Mouse (Mus musculus) embryonic stem cell, embryonic (primary cell): ENCODE measurements around the gene Ddr2.

Experiments
- CTCF ChIA-PET, 4 experiments: fragments of 300-600 bp in 2 of 4; fragments of 350-600 bp in 2 of 4; sonication (Branson Sonifier 250); formaldehyde crosslinking; loops; one replicate each; lab custom pipeline; 2022; ENCODE audit warnings: inconsistent platforms in 2 of 4; lab: Charles Lee
- POLR2A ChIA-PET, 4 experiments: fragments of 300-600 bp in 2 of 4; fragments of 350-600 bp in 2 of 4; sonication (Branson Sonifier 250); formaldehyde crosslinking; loops; one replicate each; lab custom pipeline; 2022; ENCODE audit warnings: antibody characterized with exemption in 4 of 4, inconsistent platforms in 1 of 4; lab: Charles Lee

The Ddr2 gene

DNA sequence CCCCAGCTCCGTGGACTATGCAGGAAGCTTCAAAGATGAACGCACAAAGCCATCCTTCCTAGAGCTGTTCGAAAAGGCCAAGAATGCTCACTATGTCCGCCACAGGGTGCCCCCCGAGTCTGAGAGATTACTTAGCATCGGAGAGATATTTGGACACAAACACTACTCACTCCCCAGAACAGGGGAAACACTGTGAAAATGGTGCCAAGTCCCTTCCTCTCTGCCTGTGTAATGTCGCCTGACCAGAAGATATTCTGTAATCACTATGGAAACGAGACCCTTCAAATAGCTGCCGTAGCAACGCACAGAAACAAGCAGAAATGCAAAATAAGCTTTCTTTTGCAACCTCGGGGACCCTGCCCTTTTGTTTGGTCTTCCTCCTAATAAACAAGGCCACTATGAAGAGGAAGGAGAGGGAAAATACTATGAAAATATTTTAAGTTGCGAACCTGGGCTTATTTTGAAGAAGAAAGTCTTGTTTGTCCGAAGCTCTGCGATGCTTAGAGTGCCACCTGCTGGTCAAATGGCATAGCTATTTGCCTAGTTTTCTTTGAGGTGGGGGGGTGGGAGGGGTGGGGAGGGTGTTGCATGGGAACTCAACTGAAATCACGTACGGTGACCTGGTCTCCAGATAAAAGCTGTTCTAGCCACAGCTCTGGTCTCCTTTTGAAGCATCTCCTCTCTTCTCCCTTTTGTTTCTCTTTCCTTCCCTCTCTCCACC, 176.4 kb downstream of the Ddr2 start:
- ChIA-PET CTCF (interaction anchor here (0.5 to 3.4 kb wide), 31 partner anchors 10 to 1576 kb away, joined by 3 to 38 read pairs (median 4); partner anchors contain the start of genes Nuf2 (in 1 of the 4) and Uap1 (in 1 of the 4)), POLR2A (interaction anchor here in 3 of 4 experiments (0.5 to 1.4 kb wide), 7 partner anchors 16 to 676 kb away, joined by 3 to 6 read pairs (median 3); partner anchors contain the start of gene Hsd17b7 (in 1 of the 3))

- ChIA-PET CTCF (interaction anchor here in 1 of 4 experiments (1.2 kb wide), 1 partner anchor 11 kb away, joined by 4 read pairs; no protein-coding TSS in a partner anchor), POLR2A (no interaction called here)
These were observed 178.3 kb downstream of the Ddr2 start for GRCm38 (mm10) chr1:169932122-169932746.

DNA sequence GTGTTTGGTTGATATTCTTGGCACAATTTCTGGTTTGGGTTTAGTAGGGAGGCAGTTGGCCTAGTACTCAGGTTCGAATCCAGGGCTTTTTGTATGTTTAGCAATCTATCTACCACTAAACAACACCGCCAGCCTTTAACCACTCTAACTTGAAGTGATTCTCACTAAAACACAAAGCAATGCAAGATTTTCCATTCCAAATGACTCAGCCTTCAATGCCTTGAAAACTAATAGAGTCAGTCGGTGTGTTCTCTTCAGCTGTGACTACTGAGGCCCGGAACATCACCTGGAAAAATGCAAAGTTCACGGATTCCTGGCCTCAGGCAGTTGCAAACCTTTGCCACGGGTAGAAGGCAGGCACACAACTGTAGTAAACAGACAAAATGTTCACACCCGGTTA, 178.9 kb downstream of the Ddr2 start:
- CTCF ChIA-PET: interaction anchor here in 1 of 4 experiments (1.2 kb wide), 1 partner anchor 10 kb away, joined by 4 read pairs; no protein-coding TSS in a partner anchor

GRCm38 (mm10) chr1:169928454-169928971, 182.0 kb downstream of the Ddr2 start, which contains the start of gene Ccdc190:
Gene Ccdc190 (plus strand): TSS chr1:169928648.
- CTCF ChIA-PET: interaction anchor here in 2 of 4 experiments (1.3 to 2.0 kb wide), 3 partner anchors 10 to 105 kb away, joined by 4 to 15 read pairs (median 6); no protein-coding TSS in a partner anchor
- POLR2A ChIA-PET: interaction anchor here in 3 of 4 experiments (0.5 to 1.4 kb wide), 6 partner anchors 9 to 822 kb away, joined by 3 to 4 read pairs (median 3); no protein-coding TSS in a partner anchor

More for the DNA sequence above, 178.9 kb downstream of the Ddr2 start:
- POLR2A ChIA-PET: no interaction called here

DNA sequence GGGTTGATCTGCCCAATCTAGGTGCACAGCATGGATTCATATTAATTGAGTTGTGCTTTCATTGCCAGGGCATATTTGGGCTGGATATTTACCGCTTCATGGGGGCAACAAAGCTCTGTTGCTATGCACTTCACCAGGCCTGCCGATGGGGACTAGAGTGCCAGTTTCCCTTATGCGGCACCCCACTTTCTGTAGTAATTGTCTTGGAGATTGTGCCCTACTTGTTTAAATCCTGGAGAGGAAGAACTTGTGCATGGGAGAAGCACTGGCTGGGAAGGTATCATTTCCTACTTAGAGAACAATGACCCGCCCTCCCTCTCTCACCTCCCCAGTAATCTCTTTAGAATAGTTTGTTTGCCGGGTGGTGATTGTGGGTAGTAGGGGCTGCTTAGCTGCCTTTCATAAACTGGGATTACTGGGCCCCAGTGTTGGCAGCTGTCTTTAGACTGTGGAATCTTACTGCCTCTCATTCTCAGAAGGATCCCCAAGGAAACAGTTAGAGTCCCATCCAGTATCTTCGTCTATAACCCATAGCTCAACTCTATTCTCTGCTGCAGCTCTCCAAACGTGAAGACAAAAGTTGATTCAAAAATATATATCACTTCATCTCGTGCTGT, 182.7 kb downstream of the Ddr2 start:
- ChIA-PET CTCF (interaction anchor here in 3 of 4 experiments (1.1 to 2.0 kb wide), 4 partner anchors 10 to 105 kb away, joined by 3 to 15 read pairs (median 5); no protein-coding TSS in a partner anchor), POLR2A (interaction anchor here in 3 of 4 experiments (0.5 to 1.4 kb wide), 4 partner anchors 8 to 289 kb away, joined by 3 to 4 read pairs (median 3); no protein-coding TSS in a partner anchor)

- ChIA-PET POLR2A (no interaction called here), CTCF (interaction anchor here in 1 of 4 experiments (1.1 kb wide), 1 partner anchor 9 kb away, joined by 7 read pairs; no protein-coding TSS in a partner anchor)
These were observed 186.0 kb downstream of the Ddr2 start for GRCm38 (mm10) chr1:169924567-169924966.
